Mouse (Mus musculus): ENCODE measurements around the gene Taz. TPM values are rescaled to one million over a fixed set of nuclear protein-coding genes. Genes with fewer than 3 reads are reported as not detected.

The Taz gene
- polyA plus RNA-seq, 1 experiment from 2014 or later: 30.2 TPM

DNA sequence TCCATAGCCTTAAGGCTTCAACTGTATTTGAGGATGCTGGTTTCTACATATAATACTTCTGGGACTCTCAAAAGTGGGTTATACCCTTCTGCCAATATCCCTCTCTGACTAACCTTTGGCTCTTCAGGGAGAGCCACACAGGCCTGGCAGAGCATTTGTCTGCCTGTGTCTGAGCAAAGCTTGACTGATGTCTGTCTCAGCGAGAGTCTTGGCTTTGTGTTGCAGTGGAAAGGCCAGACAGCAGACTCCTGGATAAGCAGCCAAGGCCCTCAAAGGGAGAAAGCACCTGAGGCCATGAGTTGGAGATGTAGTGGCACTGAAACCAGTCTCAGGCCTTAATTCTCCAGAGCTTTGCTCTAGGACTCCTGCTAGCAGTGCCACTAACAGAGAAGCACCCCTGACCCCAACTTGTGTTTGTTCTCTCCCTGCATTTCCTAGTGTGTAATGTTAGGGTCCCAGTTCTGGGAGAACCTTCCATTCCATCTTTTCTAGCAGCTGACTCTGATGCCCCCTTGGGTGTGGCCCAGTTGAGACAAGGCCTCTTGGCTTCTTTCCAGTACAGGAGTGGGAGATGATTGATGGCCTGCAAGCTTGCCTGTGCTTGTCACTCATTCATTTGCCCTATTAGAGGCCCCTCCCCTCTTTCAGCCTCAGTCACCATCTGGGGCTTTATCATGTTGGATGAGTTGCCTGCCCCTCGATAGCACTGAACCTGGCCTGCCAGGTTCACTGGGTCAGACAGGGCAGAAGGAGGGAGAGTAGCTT, 48.6 kb downstream of the Taz start:
- no peaks in the 10 kb centered on the region; the same call in 1 of the 2 replicates for H3K4me1 ChIP-seq (ENCODE audit: control insufficient read depth, low read depth, low read length)
- H3K27ac ChIP-seq (ENCODE audit: low read length): no peak overlapping the region
- no peaks in the 10 kb centered on the region for H3K27me3 ChIP-seq (ENCODE audit: control insufficient read depth, insufficient read depth, low read depth, low read length)
- no peak overlapping the region for H3K4me2 ChIP-seq (ENCODE audit: low read depth, low read length)
- H3K9me3 ChIP-seq (replicated peaks; ENCODE audit: control insufficient read depth, low read length): no peaks in the 10 kb centered on the region
- H3K36me3 ChIP-seq (ENCODE audit: control insufficient read depth, insufficient read depth): no peaks in the 10 kb centered on the region
- ATAC-seq (ENCODE audit: low read depth): no peak
- H3K9ac ChIP-seq (ENCODE audit: low read depth, low read length): no peak overlapping the region
- WGBS (ENCODE audit: insufficient replicate concordance): 38% methylated on average over 2 of the region's 2 CpGs
- no peak overlapping the region for H3K4me3 ChIP-seq (ENCODE audit: low read depth, low read length)

Small RNAs within 50 kb of the gene (microRNA-seq; reads per million reads assigned to microRNA genes)
- gene Mir7091: 0.98 reads per million
- 0.74 reads per million for gene Mir7092

Other genes with a start within 250 kb of the Taz start
- gene Opn1mw, start 154.4 kb upstream of the Taz start, polyA plus RNA-seq (2015; fragmentation: Nextera tagmentation; extraction: Ambion mirVana): not detected in 2 replicates
- 5.5 and 5.7 TPM in 2 replicates for gene Mecp2, start 146.5 kb upstream of the Taz start, polyA plus RNA-seq (2015; fragmentation: Nextera tagmentation; extraction: Ambion mirVana)
- not detected in 2 replicates for gene Tex28, start 114.1 kb upstream of the Taz start, polyA plus RNA-seq (2015; fragmentation: Nextera tagmentation; extraction: Ambion mirVana)
- not detected in 2 replicates for gene Tktl1, start 104.7 kb upstream of the Taz start, polyA plus RNA-seq (2015; fragmentation: Nextera tagmentation; extraction: Ambion mirVana)
- gene Flna, start 32.1 kb upstream of the Taz start, polyA plus RNA-seq (2015; fragmentation: Nextera tagmentation; extraction: Ambion mirVana): 42.7 and 53.3 TPM in 2 replicates
- 7.4 and 7.7 TPM in 2 replicates for gene Emd, start 27.2 kb upstream of the Taz start, polyA plus RNA-seq (2015; fragmentation: Nextera tagmentation; extraction: Ambion mirVana)
- gene Rpl10, start 11.1 kb upstream of the Taz start, polyA plus RNA-seq (2015; fragmentation: Nextera tagmentation; extraction: Ambion mirVana): 375 and 448 TPM in 2 replicates
- gene Dnase1l1, start 425 bp downstream of the Taz start, polyA plus RNA-seq (2015; fragmentation: Nextera tagmentation; extraction: Ambion mirVana): 22.0 and 23.6 TPM in 2 replicates
- 79.2 and 79.8 TPM in 2 replicates for gene Atp6ap1, start 15.2 kb downstream of the Taz start, polyA plus RNA-seq (2015; fragmentation: Nextera tagmentation; extraction: Ambion mirVana)
- gene Gdi1, start 23.1 kb downstream of the Taz start, polyA plus RNA-seq (2015; fragmentation: Nextera tagmentation; extraction: Ambion mirVana): 57.2 and 63.5 TPM in 2 replicates
- gene Fam50a, start 31.1 kb downstream of the Taz start, polyA plus RNA-seq (2015; fragmentation: Nextera tagmentation; extraction: Ambion mirVana): 25.0 and 30.2 TPM in 2 replicates
- gene Plxna3, start 47.2 kb downstream of the Taz start, polyA plus RNA-seq (2015; fragmentation: Nextera tagmentation; extraction: Ambion mirVana): 1.2 and 1.5 TPM in 2 replicates
- gene Lage3, start 71.7 kb downstream of the Taz start, polyA plus RNA-seq (2015; fragmentation: Nextera tagmentation; extraction: Ambion mirVana): 35.8 and 42.0 TPM in 2 replicates
- gene Ubl4a, start 91.3 kb downstream of the Taz start, polyA plus RNA-seq (2015; fragmentation: Nextera tagmentation; extraction: Ambion mirVana): 37.1 and 39.3 TPM in 2 replicates
- 6.1 TPM in 2 replicates for gene Slc10a3, start 91.4 kb downstream of the Taz start, polyA plus RNA-seq (2015; fragmentation: Nextera tagmentation; extraction: Ambion mirVana)
- gene Fam3a, start 111.4 kb downstream of the Taz start, polyA plus RNA-seq (2015; fragmentation: Nextera tagmentation; extraction: Ambion mirVana): 13.1 and 14.2 TPM in 2 replicates
- gene Ikbkg, start 111.4 kb downstream of the Taz start, polyA plus RNA-seq (2015; fragmentation: Nextera tagmentation; extraction: Ambion mirVana): 29.4 and 29.7 TPM in 2 replicates
- gene G6pdx, start 147.3 kb downstream of the Taz start, polyA plus RNA-seq (2015; fragmentation: Nextera tagmentation; extraction: Ambion mirVana): 42.3 and 42.7 TPM in 2 replicates
- not detected in 2 replicates for gene Gm6880, start 199.5 kb downstream of the Taz start, polyA plus RNA-seq (2015; fragmentation: Nextera tagmentation; extraction: Ambion mirVana)